Mouse (Mus musculus) hindbrain, postnatal 0 days (tissue): Measurements from ENCODE around the gene Kmt2c. TPM values are rescaled to one million over a fixed set of nuclear protein-coding genes. Genes with fewer than 3 reads are reported as not detected.

ENCODE experiments used
- ATAC-seq: fragments of 200-750 bp; cut with Nextera tagmentation; 2 replicates; pipeline ENCODE4 v1.8.0; 2017; ENCODE audit warnings: mild to moderate bottlenecking, moderate TSS enrichment, moderate library complexity
- DNase-seq: peaks from one replicate; pipeline ENCODE4 v3.0.0-alpha.2; 2015; ENCODE audit warnings: low spot score
- H3K27ac ChIP-seq: fragments of 300-500 bp; sonication (generic); 2 replicates; pipeline ENCODE4 v1.5.1; 2014; ENCODE audit warnings: mild to moderate bottlenecking
- H3K27me3 ChIP-seq: fragments of 300-500 bp; sonication (generic); 2 replicates; pipeline ENCODE4 v1.6.1; 2014; ENCODE audit warnings: low read length, mixed read lengths; ENCODE audit not compliant: insufficient read depth
- H3K36me3 ChIP-seq: fragments of 300-500 bp; sonication (generic); 2 replicates; pipeline ENCODE4 v1.6.1; 2014; ENCODE audit warnings: low read length, mixed read lengths; ENCODE audit not compliant: insufficient read depth
- H3K4me1 ChIP-seq: fragments of 300-500 bp; sonication (generic); 2 replicates; pipeline ENCODE4 v1.6.1; 2014; ENCODE audit warnings: antibody characterized with exemption, low read length, mixed read lengths; ENCODE audit not compliant: insufficient read depth
- H3K4me2 ChIP-seq: fragments of 300-500 bp; sonication (generic); 2 replicates; pipeline ENCODE4 v1.6.1; 2014; ENCODE audit warnings: low read depth, mild to moderate bottlenecking, low read length, moderate library complexity, mixed read lengths
- H3K4me3 ChIP-seq: fragments of 300-500 bp; sonication (generic); 2 replicates; pipeline ENCODE4 v1.5.1; 2014; ENCODE audit warnings: low read length
- H3K9ac ChIP-seq: fragments of 300-500 bp; sonication (generic); replicated peaks from 2 replicates; pipeline ENCODE4 v1.6.1; 2014; ENCODE audit warnings: mild to moderate bottlenecking, low read length, moderate library complexity, mixed read lengths
- H3K9me3 ChIP-seq: fragments of 300-500 bp; sonication (generic); 2 replicates; pipeline ENCODE4 v1.6.1; 2016; ENCODE audit warnings: low read length, mixed read lengths
- CTCF ChIP-seq: IDR thresholded peaks from 2 replicates; pipeline ENCODE4 v1.5.1; 2016; ENCODE audit warnings: antibody characterized with exemption, control low read depth, low read depth
- WGBS: fragments of 180-500 bp; shearing (Covaris S2); extraction: QIAGEN DNeasy Blood & Tissue Kit; methylation state at CpG from one replicate; pipeline ENCODE4 v1.1.7; 2014; 5-methylcytosine and 5-hydroxymethylcytosine counted together
- polyA plus RNA-seq: library from polyadenylated mRNA; unstranded; fragments of >200 nt; fragmentation: Nextera tagmentation; extraction: Ambion mirVana; gene quantifications from 2 replicates; pipeline ENCODE4 v1.2.1, GENCODE M21; 2015
- total RNA-seq: library from RNA; depleted of rRNA; stranded (reverse); fragments of >200 nt; gene quantifications from 2 replicates; pipeline ENCODE4 v1.2.3, GENCODE M21; 2014

Gene Kmt2c
- total and polyA plus RNA-seq, 2 experiments from 2014 or later, result 10.8 to 46.5 TPM

DNA sequence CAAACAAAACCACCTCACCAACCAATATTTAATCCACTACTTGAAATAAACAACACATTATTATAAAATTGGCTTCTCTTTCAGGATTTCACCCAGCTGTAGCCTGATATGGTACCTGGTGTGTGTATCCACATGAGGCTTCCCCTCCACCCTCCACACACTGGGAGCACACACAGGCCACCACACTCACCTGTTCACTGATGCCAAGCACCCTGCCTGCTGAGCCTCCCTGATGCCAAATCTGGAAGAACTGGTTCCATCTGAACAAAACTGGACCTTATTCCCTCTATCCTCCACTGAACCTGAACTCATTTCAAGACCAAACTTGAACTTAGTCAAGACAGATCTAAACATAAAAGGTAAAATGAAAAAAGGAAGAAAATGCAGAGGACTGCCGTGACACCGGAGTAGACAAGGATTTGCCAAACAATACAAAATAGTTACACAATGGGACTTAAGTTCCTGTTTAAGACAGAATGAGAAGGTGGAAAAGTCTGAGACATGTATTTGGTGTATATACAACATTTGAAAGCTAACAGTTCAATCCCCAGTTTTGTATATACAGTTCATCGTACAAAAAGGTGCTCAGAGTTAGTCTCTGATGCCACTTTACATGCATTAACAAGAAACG, 230.2 kb downstream of the Kmt2c start:
- H3K36me3 ChIP-seq, result peaks cover 41% of the 10 kb centered on the region
- no peak for ATAC-seq
- no peaks in the 10 kb centered on the region for H3K9me3 ChIP-seq
- no peak overlapping the region for H3K9ac ChIP-seq
- H3K4me2 ChIP-seq, result no peak overlapping the region
- H3K27me3 ChIP-seq, result no peaks in the 10 kb centered on the region
- H3K4me3 ChIP-seq, result no peak overlapping the region
- WGBS, result 93% methylated on average over 4 of the region's 4 CpGs
- H3K4me1 ChIP-seq, result no peaks in the 10 kb centered on the region
- no peak for DNase-seq
- H3K27ac ChIP-seq, result no peak overlapping the region
- no peak for TF ChIP-seq CTCF

DNA sequence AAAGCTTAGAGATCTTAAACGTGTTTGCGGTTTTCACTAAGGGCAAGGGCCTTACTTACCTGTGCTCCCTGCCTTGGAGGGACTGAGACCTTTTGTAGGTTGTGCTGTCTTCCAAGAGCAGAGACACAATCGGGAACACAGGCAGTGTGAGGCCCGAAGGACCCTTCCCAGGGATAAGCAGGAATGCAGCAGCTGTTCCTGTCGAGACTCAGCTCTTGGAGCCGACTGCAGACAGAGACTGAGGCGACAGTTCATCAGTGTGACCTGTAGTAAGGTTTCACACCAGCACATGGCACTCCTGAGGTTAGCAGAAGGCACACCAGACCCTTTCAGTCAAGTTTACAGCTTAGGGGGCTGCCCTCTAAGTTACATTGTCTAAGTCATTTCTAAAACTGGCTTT, 236.3 kb downstream of the Kmt2c start:
- Histone ChIP-seq H3K9ac (no peak overlapping the region), H3K4me3 (no peak overlapping the region), H3K4me2 (no peak overlapping the region), H3K27ac (no peak overlapping the region), H3K27me3 (no peaks in the 10 kb centered on the region), H3K9me3 (no peaks in the 10 kb centered on the region), H3K36me3 (peaks cover 57% of the 10 kb centered on the region), H3K4me1 (no peaks in the 10 kb centered on the region)
- no peak for TF ChIP-seq CTCF
- DNase-seq, result no peak
- whole genome bisulfite sequencing, result 87% methylated on average over 7 of the region's 7 CpGs
- no peak for ATAC-seq

DNA sequence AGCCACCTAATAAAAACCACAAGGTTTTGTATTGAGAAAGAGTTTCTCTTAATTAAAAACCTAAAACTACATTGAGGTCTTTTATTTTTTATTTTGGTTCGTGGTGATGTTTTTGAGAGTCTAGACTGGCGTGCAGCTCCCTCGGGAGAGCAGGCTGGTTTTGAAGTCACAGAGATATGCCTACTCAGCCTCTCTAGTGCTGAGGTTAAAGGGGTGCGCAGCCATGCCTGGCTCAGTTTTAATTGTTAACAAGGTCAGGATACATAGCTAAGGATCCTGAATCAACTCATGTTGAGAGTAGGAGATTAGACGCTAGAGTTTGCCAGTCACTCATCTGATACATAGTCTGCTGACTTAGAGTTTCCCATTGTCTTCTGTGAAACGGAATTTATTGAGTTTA, 237.1 kb downstream of the Kmt2c start:
- DNase-seq (no peak), ATAC-seq (no peak)
- Histone ChIP-seq H3K4me1 (no peaks in the 10 kb centered on the region), H3K4me3 (no peak overlapping the region), H3K4me2 (no peak overlapping the region), H3K27me3 (no peaks in the 10 kb centered on the region), H3K27ac (no peak overlapping the region), H3K36me3 (peaks cover 57% of the 10 kb centered on the region), H3K9ac (no peak overlapping the region), H3K9me3 (no peaks in the 10 kb centered on the region)
- 87% methylated on average over 6 of the region's 6 CpGs for WGBS
- no peak for TF ChIP-seq CTCF

DNA sequence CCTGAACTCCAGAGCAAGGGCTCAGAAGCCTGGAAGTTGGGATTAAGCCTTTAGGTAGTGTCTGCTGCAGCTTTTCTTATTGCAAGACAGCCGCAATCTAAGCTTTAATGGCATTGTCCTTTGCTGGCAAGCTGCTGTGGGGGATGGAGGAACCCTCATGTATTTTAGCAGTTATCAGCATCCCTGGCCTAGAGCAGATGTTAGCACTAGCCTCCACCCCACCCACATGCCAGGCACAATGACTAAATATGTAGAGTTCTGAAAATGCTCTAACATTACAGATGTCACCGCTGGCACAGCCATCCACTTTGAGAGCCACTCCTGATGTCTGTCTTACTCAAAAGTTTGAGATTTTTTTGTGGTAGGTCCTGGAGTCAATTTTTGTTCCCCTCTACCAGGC, 241.9 kb downstream of the Kmt2c start:
- no peak overlapping the region for H3K27ac ChIP-seq
- no peak overlapping the region for H3K9ac ChIP-seq
- TF ChIP-seq CTCF, result no peak
- no peak overlapping the region for H3K4me2 ChIP-seq
- no peaks in the 10 kb centered on the region for H3K9me3 ChIP-seq
- DNase-seq, result no peak
- peaks cover 63% of the 10 kb centered on the region for H3K36me3 ChIP-seq
- WGBS, result 87% methylated on average over 2 of the region's 2 CpGs
- ATAC-seq, result no peak
- H3K27me3 ChIP-seq, result no peaks in the 10 kb centered on the region
- no peaks in the 10 kb centered on the region for H3K4me1 ChIP-seq
- no peak overlapping the region for H3K4me3 ChIP-seq

DNA sequence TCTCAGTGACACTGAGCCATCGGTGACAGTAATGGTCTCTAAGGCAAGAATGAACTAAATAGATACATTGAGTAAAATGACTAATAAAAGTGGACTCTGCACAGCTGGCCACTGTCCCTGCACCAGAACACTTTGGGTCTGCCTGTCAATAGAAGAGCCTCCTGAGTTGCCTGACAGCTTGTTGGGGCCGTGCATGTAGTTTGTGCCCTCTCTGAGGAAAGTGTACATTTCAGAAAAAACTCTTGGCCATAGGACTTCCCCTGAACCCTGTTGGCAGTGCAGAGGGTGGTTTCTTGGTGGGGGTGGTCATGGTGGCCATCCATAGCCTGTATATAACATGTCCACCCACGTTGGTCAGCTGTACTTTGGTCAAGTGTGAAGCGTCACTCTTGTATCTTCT, 244.1 kb downstream of the Kmt2c start:
- Histone ChIP-seq H3K4me3 (no peak overlapping the region), H3K9me3 (no peaks in the 10 kb centered on the region), H3K4me1 (no peaks in the 10 kb centered on the region), H3K4me2 (no peak overlapping the region), H3K27me3 (no peaks in the 10 kb centered on the region), H3K9ac (no peak overlapping the region), H3K27ac (no peak overlapping the region), H3K36me3 (peaks cover 71% of the 10 kb centered on the region)
- 95% methylated on average over 4 of the region's 4 CpGs for WGBS
- no peak for TF ChIP-seq CTCF
- no peak for DNase-seq
- ATAC-seq, result no peak

DNA sequence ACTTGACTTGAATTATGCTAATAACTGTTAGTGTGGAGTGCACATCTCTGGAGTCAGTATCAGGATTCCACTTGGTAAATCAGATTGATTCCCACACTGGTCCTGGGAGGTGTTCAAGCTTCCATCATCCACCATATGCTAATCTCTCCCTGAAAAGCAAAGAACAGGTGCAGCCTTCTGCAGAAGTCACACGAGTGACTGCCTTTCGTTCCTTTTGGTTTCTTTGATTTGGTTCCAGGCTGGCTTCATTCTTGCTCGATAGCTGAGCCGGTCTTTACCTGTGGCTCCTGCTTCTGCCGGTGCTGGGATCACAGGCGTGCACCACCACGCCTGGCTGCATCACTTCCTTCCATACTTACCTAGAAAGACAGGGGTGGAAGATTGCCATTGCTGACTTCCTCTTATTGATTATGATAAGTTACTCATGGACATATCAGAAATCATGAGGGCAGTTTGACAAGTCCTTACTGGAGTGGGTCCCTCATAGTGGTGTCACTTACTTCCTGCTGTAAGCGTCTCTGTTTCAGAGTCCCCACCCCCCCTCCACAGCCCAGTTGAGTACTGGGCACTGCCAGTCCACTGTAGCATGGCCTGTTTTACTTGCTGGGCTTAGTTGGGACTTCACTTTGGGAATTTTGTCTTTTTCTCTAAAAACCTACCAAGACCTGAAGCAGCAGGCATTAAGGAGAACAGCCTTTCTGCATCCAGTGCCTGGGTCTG, 245.6 kb downstream of the Kmt2c start:
- Histone ChIP-seq H3K9ac (no peak overlapping the region), H3K9me3 (no peaks in the 10 kb centered on the region), H3K36me3 (peaks cover 59% of the 10 kb centered on the region), H3K4me1 (no peaks in the 10 kb centered on the region), H3K4me2 (no peak overlapping the region), H3K27me3 (no peaks in the 10 kb centered on the region), H3K4me3 (no peak overlapping the region), H3K27ac (no peak overlapping the region)
- DNase-seq (no peak), ATAC-seq (no peak)
- 91% methylated on average over 8 of the region's 8 CpGs for WGBS
- no peak for TF ChIP-seq CTCF

DNA sequence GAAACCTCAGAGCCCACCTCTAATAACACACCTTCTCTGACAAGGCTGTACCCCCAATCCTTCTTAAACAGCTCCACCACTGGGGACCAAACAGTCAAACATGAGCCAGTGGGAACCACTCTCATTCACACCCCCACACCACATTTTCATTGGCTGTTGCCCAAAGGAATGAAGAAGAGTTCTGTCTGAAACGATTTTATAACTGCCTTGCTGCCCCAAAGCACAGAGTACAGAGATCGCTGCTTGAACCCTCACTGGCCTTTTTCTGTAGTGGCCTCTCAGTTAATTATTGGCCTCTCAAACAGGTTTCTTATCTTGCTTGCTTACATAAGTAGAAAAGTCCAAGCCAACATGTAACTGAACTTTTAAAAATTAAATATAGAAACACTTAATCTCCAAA, 246.2 kb downstream of the Kmt2c start:
- no peak overlapping the region for H3K4me2 ChIP-seq
- H3K4me1 ChIP-seq, result no peaks in the 10 kb centered on the region
- H3K27ac ChIP-seq, result no peak overlapping the region
- H3K9ac ChIP-seq, result no peak overlapping the region
- no peak for TF ChIP-seq CTCF
- 81% methylated on average over 2 of the region's 2 CpGs for WGBS
- H3K27me3 ChIP-seq, result no peaks in the 10 kb centered on the region
- no peak overlapping the region for H3K4me3 ChIP-seq
- peaks cover 53% of the 10 kb centered on the region for H3K36me3 ChIP-seq
- ATAC-seq, result no peak
- H3K9me3 ChIP-seq, result no peaks in the 10 kb centered on the region
- DNase-seq, result no peak
